ENCODE assay signal across 12 mouse cellular contexts in genomic region chr11:116619156-116619555, GRCm38 (mm10). TPM values are rescaled to one million over a fixed set of nuclear protein-coding genes. Genes with fewer than 3 reads are reported as not detected.
DNase-seq lines count a peak whose midpoint lies in the region; ATAC-seq lines count a peak whose summit lies in the region.
"Had no signal": no experiment of that assay in that cellular context is flagged by ENCODE, and none has a peak within 500 bp of the region (broad histone marks: within the 10 kb centered on the region; RNA-seq: fewer than 3 reads in every experiment).

No protein-coding gene starts in this region.

- H3K4me1 ChIP-seq in liver, embryonic 12.5 days: peaks cover 98% of the 10 kb centered on the region

- no peaks in the 10 kb centered on the region for H3K27me3 ChIP-seq in liver, embryonic 12.5 days (replicated peaks)
- H3K27me3 ChIP-seq: limb, embryonic 15.5 days had no signal

- WGBS in liver, embryonic 12.5 days (ENCODE audit: insufficient replicate concordance): 87% methylated on average over 7 of the region's 7 CpGs

- ATAC-seq in liver, embryonic 12.5 days: no peak
- no peak for ATAC-seq in megakaryocyte progenitor cell, adult 5-6 weeks (replicated peaks; ENCODE audit: poor library complexity)

- peak overlapping the region; percentile 88 for H3K4me2 ChIP-seq in liver, embryonic 12.5 days
- H3K4me2 ChIP-seq: limb, embryonic 15.5 days had no signal

- H3K27ac ChIP-seq in liver, embryonic 12.5 days: peak overlapping the region; percentile 93
- H3K27ac ChIP-seq: limb, embryonic 15.5 days had no signal

- peak overlapping the region; percentile 91; the same call in 1 of the 2 replicates for H3K9ac ChIP-seq in liver, embryonic 12.5 days
- H3K9ac ChIP-seq: limb, embryonic 15.5 days had no signal

- no peaks in the 10 kb centered on the region for H3K9me3 ChIP-seq in liver, embryonic 12.5 days (replicated peaks)
- H3K9me3 ChIP-seq: limb, embryonic 15.5 days had no signal

- no peak overlapping the region for H3K4me3 ChIP-seq in liver, embryonic 12.5 days
- H3K4me3 ChIP-seq: limb, embryonic 15.5 days had no signal

- peak; percentile 78 for DNase-seq in left cerebral cortex, postnatal 4 days
- no peak for DNase-seq in left cerebral cortex, adult 9 months (ENCODE audit: low spot score in 2 of 2)
- peak; percentile 83 to 87 for DNase-seq in cerebellum, postnatal 10 days
- DNase-seq in lung, postnatal 4 days: peak; percentile 69 to 87
- no peak for DNase-seq in adrenal gland, postnatal 10 days
- DNase-seq: adrenal gland, postnatal 14 days; thymus, postnatal 36 days had no signal

- intact Hi-C loops in left cerebral cortex, postnatal 4 days (cut with DNase I): no loop called here

- H3K36me3 ChIP-seq in liver, embryonic 12.5 days: no peaks in the 10 kb centered on the region
- H3K36me3 ChIP-seq: limb, embryonic 15.5 days had no signal

RNA-seq across cellular contexts. Expression of gene Rhbdf2, which starts 7.7 kb away (rescaled TPM):
- 1 to 10 TPM in 1 of 2 experiments, under 1 TPM in 1; 0.90 to 1.5 TPM for total RNA-seq in left cerebral cortex, postnatal 4 days (2021)
- 8.0 and 8.5 TPM in 2 replicates for polyA plus RNA-seq in liver, embryonic 12.5 days (2016; fragmentation: Nextera tagmentation; extraction: Ambion mirVana)
- total RNA-seq in adrenal gland, postnatal 10 days (2021): 10 to 100 TPM; 11.1 to 14.4 TPM
- 3.7 and 4.9 TPM in 2 replicates for total RNA-seq in megakaryocyte progenitor cell, adult 5-6 weeks (2015)
- total RNA-seq in megakaryocyte progenitor cell, adult 5-6 weeks (2017): 2.7 and 3.5 TPM in 2 replicates

RNA-seq across cellular contexts. Expression of gene Aanat, which starts 32.9 kb away (rescaled TPM):
- total RNA-seq in left cerebral cortex, postnatal 4 days (2021): under 1 TPM; 0.52 to 0.96 TPM
- polyA plus RNA-seq in liver, embryonic 12.5 days (2016; fragmentation: Nextera tagmentation; extraction: Ambion mirVana): not detected in 2 replicates
- not detected for total RNA-seq in adrenal gland, postnatal 10 days (2021)
- total RNA-seq in megakaryocyte progenitor cell, adult 5-6 weeks (2015): not detected in 2 replicates
- not detected in 2 replicates for total RNA-seq in megakaryocyte progenitor cell, adult 5-6 weeks (2017)
- total RNA-seq: adrenal gland, postnatal 14 days; heart, postnatal 36 days had no signal
- polyA plus RNA-seq: limb, embryonic 15.5 days; spleen, adult 2 months had no signal

RNA-seq across cellular contexts. Expression of gene Prcd, which starts 34.2 kb away (rescaled TPM):
- total RNA-seq in left cerebral cortex, postnatal 4 days (2021): 1 to 10 TPM in 1 of 2 experiments, under 1 TPM in 1; 0.98 to 2.2 TPM
- polyA plus RNA-seq in liver, embryonic 12.5 days (2016; fragmentation: Nextera tagmentation; extraction: Ambion mirVana): 0.19 and 0.41 TPM in 2 replicates
- 1 to 10 TPM; 4.1 to 6.0 TPM for total RNA-seq in adrenal gland, postnatal 10 days (2021)
- total RNA-seq in megakaryocyte progenitor cell, adult 5-6 weeks (2015): 0.47 TPM in 1 of 2 replicates, not detected in the other
- 0.17 TPM in 1 of 2 replicates, not detected in the other for total RNA-seq in megakaryocyte progenitor cell, adult 5-6 weeks (2017)

RNA-seq across cellular contexts. Expression of gene Cygb, which starts 35.0 kb away (rescaled TPM):
- 10 to 100 TPM; 17.1 to 20.6 TPM for total RNA-seq in left cerebral cortex, postnatal 4 days (2021)
- polyA plus RNA-seq in liver, embryonic 12.5 days (2016; fragmentation: Nextera tagmentation; extraction: Ambion mirVana): 0.83 and 1.2 TPM in 2 replicates
- 10 to 100 TPM; 40.8 to 44.7 TPM for total RNA-seq in adrenal gland, postnatal 10 days (2021)
- not detected in 2 replicates for total RNA-seq in megakaryocyte progenitor cell, adult 5-6 weeks (2015)
- total RNA-seq in megakaryocyte progenitor cell, adult 5-6 weeks (2017): not detected in 2 replicates

RNA-seq across cellular contexts. Expression of gene Ube2o, which starts 37.9 kb away (rescaled TPM):
- total RNA-seq in left cerebral cortex, postnatal 4 days (2021): 100 to 1,000 TPM; 115 to 128 TPM
- 40.0 and 40.2 TPM in 2 replicates for polyA plus RNA-seq in liver, embryonic 12.5 days (2016; fragmentation: Nextera tagmentation; extraction: Ambion mirVana)
- total RNA-seq in adrenal gland, postnatal 10 days (2021): 10 to 100 TPM; 20.8 to 29.8 TPM
- 5.0 TPM in 2 replicates for total RNA-seq in megakaryocyte progenitor cell, adult 5-6 weeks (2015)
- 6.1 and 6.4 TPM in 2 replicates for total RNA-seq in megakaryocyte progenitor cell, adult 5-6 weeks (2017)

Comparison
In these comparisons a context has a peak if more than half of its experiments do, and no peak if none do; other contexts are left out.
1. DNase-seq: peak in left cerebral cortex, postnatal 4 days (single experiment), cerebellum, postnatal 10 days (2 of 2) and lung, postnatal 4 days (2 of 2); none in left cerebral cortex, adult 9 months (0 of 2) and adrenal gland, postnatal 10 days (single experiment).